Mouse (Mus musculus): ENCODE measurements around the gene Pnpla3. TPM values are rescaled to one million over a fixed set of nuclear protein-coding genes. Genes with fewer than 3 reads are reported as not detected.
"Not testable (repeated sequence)": the region's sequence is repeated elsewhere in the genome, so short reads cannot be mapped to it uniquely, and the experiment has no call there.

The Pnpla3 gene
- polyA plus RNA-seq, 1 experiment from 2014 or later: 0.30 TPM

DNA sequence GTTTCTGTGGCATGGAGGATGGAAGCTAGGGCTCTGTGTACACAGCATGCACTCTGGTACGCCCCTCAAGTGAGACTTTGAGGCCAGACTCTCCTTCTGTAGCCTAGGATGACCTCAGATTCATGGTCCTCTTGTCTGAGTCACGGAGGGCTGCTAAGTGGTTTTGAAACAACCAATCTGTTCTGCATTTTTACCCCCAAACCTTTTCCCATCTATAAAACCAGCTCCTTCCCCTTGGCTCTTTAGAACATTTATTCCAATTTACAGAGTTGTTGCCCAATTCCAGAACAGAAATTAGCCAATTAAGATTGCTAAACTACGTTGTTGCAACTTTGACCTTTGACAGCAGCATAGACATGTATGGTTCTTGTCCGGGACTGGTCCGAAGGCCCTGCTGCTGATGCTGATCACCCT is 28.0 kb upstream of the Pnpla3 start:
- H3K36me3 ChIP-seq: no peaks in the 10 kb centered on the region
- no peaks in the 10 kb centered on the region for H3K27me3 ChIP-seq
- H3K9me3 ChIP-seq: no peaks in the 10 kb centered on the region
- H3K4me3 ChIP-seq: no peak overlapping the region
- ATAC-seq (ENCODE audit: borderline replicate concordance, extremely low read depth, low FRiP score, low TSS enrichment): no peak
- H3K4me2 ChIP-seq: no peak overlapping the region
- WGBS: 68% methylated on average over 5 of the region's 5 CpGs
- no peak overlapping the region for H3K27ac ChIP-seq
- no peaks in the 10 kb centered on the region for H3K4me1 ChIP-seq
- no peak overlapping the region for H3K9ac ChIP-seq

DNA sequence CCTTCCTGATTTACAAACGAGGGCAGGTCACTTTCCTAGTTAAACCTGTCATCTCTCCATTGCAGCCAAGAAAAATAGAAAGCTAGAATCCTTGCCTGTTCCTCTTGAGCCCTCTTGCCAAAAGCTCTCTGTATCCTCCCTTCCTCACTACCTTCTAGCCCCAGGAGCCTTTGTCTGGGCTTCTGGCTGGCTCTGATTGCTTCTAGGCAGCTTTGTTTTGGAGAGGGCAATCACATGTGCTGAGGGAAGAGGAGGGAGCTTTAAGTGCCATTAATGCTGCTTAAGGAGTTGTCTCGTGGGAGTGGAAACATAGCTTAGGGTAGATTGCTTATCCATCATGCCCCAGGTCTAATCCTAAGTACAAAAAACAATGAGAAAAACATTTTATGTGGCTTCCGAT is 27.5 kb upstream of the Pnpla3 start:
- ATAC-seq (ENCODE audit: borderline replicate concordance, extremely low read depth, low FRiP score, low TSS enrichment): no peak
- no peaks in the 10 kb centered on the region for H3K27me3 ChIP-seq
- WGBS: 49% methylated on average over 3 of the region's 3 CpGs
- H3K9ac ChIP-seq: no peak overlapping the region
- H3K9me3 ChIP-seq: no peaks in the 10 kb centered on the region
- H3K36me3 ChIP-seq: no peaks in the 10 kb centered on the region
- no peak overlapping the region for H3K4me3 ChIP-seq
- no peaks in the 10 kb centered on the region for H3K4me1 ChIP-seq
- no peak overlapping the region for H3K27ac ChIP-seq
- no peak overlapping the region for H3K4me2 ChIP-seq

DNA sequence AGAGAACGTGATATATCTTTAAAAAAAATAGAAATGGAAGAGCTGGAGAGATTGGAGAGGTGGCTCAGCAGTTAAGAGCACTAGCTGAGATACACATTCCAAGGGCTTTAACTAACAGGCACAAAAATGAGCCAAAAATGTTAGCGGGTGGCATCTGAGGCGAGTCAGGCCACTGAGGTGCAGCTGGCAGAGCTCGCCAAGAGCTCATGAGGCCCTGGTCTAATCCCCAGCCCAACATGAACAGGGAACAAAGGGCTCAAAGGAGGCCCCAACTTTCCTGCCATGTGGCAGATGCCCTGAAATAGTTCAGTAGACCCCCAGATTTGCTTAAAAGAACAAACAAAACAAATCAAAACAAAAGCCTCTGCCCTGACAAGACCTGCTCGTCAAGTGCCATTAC is 26.7 kb upstream of the Pnpla3 start:
- Histone ChIP-seq H3K27me3 (no peaks in the 10 kb centered on the region), H3K36me3 (no peaks in the 10 kb centered on the region), H3K9me3 (no peaks in the 10 kb centered on the region), H3K27ac (no peak overlapping the region), H3K9ac (no peak overlapping the region), H3K4me2 (no peak overlapping the region), H3K4me1 (no peaks in the 10 kb centered on the region), H3K4me3 (no peak overlapping the region)
- WGBS: 53% methylated on average over 5 of the region's 5 CpGs
- ATAC-seq (ENCODE audit: borderline replicate concordance, extremely low read depth, low FRiP score, low TSS enrichment): no peak

DNA sequence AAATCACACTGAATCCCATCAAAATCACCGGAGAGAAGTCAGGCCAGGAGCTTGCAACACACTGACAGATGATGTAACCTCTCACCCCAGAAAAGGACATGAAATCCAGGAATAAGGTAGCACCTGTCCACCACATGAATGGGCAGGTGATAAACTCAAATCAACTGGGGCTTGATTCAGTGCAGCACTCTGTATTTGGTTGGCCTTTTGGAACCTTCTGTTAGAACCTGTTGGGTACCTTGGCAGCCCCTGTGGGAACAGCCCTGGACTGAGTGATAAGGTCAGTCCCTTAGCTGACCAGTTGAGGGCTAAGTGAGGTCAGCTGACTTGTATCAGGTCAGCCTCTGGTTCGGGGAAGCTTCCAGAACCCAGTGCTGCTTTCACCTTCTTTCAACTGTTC is 11.5 kb upstream of the Pnpla3 start:
- WGBS: 75% methylated on average over 2 of the region's 2 CpGs
- H3K9me3 ChIP-seq: no peaks in the 10 kb centered on the region
- no peaks in the 10 kb centered on the region for H3K4me1 ChIP-seq
- no peaks in the 10 kb centered on the region for H3K36me3 ChIP-seq
- H3K4me3 ChIP-seq: no peak overlapping the region
- H3K27ac ChIP-seq: no peak overlapping the region
- ATAC-seq (ENCODE audit: borderline replicate concordance, extremely low read depth, low FRiP score, low TSS enrichment): no peak
- no peak overlapping the region for H3K4me2 ChIP-seq
- H3K27me3 ChIP-seq: no peaks in the 10 kb centered on the region
- H3K9ac ChIP-seq: no peak overlapping the region

DNA sequence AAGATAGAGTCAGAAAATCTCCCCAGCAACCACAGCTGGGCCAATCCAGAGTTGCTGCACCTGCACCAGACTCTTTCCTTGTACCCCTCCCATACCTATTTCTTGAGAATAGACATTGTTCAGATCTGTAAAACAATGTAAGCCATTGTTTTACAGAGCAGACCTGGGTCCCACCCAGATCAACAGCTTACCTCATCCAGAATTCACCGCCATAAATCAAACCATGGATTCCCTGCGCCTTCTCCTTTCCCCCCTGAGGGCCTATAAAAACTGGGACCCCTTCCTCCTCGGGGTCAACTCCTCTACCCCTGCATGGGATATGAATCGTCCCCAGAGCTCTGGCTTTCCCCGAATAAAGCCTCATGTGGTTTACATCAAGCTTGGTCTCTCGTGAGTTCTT is 10.1 kb upstream of the Pnpla3 start:
- ATAC-seq (ENCODE audit: borderline replicate concordance, extremely low read depth, low FRiP score, low TSS enrichment); H3K9ac ChIP-seq; H3K36me3 ChIP-seq; H3K27me3 ChIP-seq; H3K4me1 ChIP-seq; H3K27ac ChIP-seq; H3K9me3 ChIP-seq; H3K4me3 ChIP-seq; H3K4me2 ChIP-seq: not testable (repeated sequence)
- 83% methylated on average over 6 of the region's 6 CpGs for WGBS

DNA sequence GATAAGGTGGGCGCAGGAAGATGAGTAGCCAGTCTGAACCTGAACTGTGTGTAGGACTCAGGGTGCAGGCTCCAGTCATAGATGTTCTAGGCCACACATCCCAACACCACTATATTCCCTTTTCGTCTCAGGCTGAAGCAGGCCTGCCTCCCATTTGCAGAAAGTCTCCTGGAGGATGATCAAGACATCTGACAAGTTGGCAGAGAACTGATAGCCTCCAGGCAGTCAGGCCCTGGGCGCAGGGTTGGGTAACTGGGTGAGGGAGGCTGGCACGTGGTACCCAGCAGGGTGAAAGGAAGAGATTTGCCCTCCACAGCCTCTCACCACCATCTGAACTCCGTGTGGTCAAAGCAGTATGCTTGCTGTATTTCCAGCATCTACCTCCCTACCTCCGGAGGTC is 5.8 kb upstream of the Pnpla3 start:
- ATAC-seq (ENCODE audit: borderline replicate concordance, extremely low read depth, low FRiP score, low TSS enrichment): no peak
- peaks cover under 1% of the 10 kb centered on the region; the same call in 1 of the 2 replicates for H3K4me1 ChIP-seq
- no peaks in the 10 kb centered on the region for H3K36me3 ChIP-seq
- H3K9ac ChIP-seq: no peak overlapping the region
- H3K27ac ChIP-seq: no peak overlapping the region
- no peak overlapping the region for H3K4me2 ChIP-seq
- H3K9me3 ChIP-seq: no peaks in the 10 kb centered on the region
- WGBS: 79% methylated on average over 6 of the region's 6 CpGs
- no peaks in the 10 kb centered on the region for H3K27me3 ChIP-seq
- no peak overlapping the region for H3K4me3 ChIP-seq

DNA sequence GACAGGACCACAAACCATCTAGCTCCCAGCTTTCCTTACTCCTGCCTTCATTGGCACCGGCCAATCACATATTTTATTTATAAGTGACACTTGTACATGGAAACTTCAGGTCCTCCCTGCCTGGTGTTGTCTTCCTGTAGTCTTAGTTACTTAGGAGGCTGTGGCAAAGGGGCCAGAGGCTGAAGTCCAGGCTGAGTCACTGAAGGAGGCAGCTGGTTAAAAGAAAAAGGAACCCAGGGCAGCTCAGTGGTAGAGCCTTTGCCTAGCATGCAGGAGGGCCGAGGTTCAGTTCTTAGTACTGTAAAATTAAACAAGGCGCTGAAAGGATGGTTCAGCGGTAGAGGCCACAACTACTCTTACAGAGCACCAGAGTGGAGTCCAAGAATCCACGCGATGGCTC is 819 bp upstream of the Pnpla3 start:
- Histone ChIP-seq H3K4me3 (no peak overlapping the region), H3K4me1 (peaks cover 22% of the 10 kb centered on the region), H3K9me3 (no peaks in the 10 kb centered on the region), H3K27ac (no peak overlapping the region), H3K4me2 (no peak overlapping the region), H3K9ac (no peak overlapping the region), H3K36me3 (no peaks in the 10 kb centered on the region), H3K27me3 (peaks cover 13% of the 10 kb centered on the region; the same call in 1 of the 2 replicates)
- no peak for ATAC-seq (ENCODE audit: borderline replicate concordance, extremely low read depth, low FRiP score, low TSS enrichment)
- WGBS: 67% methylated on average over 6 of the region's 6 CpGs

DNA sequence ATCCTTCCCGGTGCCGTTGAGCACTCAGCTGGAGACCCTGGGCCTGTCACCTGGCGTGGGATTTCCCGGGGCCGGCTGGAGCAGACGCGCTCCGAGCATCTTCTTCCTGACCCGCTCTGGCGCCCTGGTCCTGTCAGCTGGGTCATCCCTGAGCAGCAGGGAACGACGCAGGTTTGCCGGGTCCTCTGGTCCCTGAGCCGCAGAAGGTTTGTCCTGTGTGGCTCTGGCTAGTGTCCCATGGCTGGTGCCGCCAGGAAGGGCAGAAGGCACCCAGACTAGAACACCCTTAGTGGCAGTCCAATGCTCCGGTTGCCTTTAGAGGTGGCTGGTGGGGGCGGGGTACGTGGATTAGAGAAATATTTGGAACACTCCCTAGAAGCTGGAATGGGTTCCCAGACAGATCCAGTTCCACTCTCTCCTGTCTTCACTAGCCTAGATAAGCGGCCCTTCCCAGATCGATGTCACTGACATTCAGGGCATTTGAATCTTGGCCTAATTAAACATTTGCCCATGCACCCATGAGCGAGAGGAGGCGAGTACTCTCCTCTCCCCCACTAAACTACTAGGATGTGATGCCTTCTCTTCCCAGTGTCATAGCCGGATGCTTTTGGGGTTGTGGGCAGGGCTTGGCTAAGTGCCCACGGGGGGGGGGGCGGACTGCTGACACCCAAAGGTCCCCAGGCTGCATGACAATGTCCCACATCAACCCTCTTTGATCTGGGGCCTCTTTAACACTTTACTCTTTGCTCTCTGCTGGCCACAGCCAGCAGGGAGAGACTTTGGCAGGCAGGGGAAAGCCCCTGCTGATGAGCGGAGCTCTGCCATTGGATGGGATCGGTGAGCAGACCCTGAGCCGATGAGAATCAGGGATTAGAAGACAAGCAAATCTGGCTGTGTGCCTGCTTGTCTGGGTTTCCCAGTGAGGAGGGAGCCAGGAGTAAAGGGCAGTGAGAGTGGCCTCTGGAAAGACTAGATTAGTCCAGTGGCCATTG is 829 bp downstream of the Pnpla3 start:
- 1% methylated on average over 28 of the region's 28 CpGs for WGBS
- no peaks in the 10 kb centered on the region for H3K36me3 ChIP-seq
- H3K27ac ChIP-seq: no peak overlapping the region
- peak; percentile 29; the same call in 1 of the 2 replicates for ATAC-seq (ENCODE audit: borderline replicate concordance, extremely low read depth, low FRiP score, low TSS enrichment)
- peak overlapping the region; percentile 99 for H3K4me2 ChIP-seq
- H3K4me1 ChIP-seq: peaks cover 22% of the 10 kb centered on the region
- H3K27me3 ChIP-seq: peaks cover 13% of the 10 kb centered on the region; the same call in 1 of the 2 replicates
- H3K9ac ChIP-seq: peak overlapping the region; percentile 44
- peak overlapping the region; percentile 53 for H3K4me3 ChIP-seq
- no peaks in the 10 kb centered on the region for H3K9me3 ChIP-seq

DNA sequence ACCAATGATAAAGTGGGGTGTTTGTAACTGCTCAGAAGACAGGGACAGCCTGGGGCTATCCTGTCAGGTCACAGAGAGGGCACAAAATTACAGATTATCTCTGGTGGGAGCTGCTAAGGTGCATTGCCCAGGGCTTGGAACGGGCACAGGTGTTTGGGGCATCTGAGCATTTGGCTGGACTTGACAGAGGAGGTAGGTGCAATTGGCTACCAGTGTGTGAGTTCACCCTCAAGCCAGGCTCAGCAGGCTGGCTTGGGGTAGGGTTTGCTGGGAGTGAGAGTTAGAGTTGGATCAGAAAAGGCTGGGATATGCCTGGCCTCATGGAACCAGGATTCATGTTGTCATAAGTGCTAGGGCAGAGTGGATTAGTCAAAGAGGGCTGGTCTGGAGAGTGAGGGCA is 1.9 kb downstream of the Pnpla3 start:
- Histone ChIP-seq H3K4me1 (peaks cover 22% of the 10 kb centered on the region), H3K27ac (no peak overlapping the region), H3K9me3 (no peaks in the 10 kb centered on the region), H3K4me2 (no peak overlapping the region), H3K27me3 (peaks cover 13% of the 10 kb centered on the region; the same call in 1 of the 2 replicates), H3K36me3 (no peaks in the 10 kb centered on the region), H3K9ac (no peak overlapping the region), H3K4me3 (no peak overlapping the region)
- 75% methylated on average over 1 of the region's 1 CpGs for WGBS
- no peak for ATAC-seq (ENCODE audit: borderline replicate concordance, extremely low read depth, low FRiP score, low TSS enrichment)

DNA sequence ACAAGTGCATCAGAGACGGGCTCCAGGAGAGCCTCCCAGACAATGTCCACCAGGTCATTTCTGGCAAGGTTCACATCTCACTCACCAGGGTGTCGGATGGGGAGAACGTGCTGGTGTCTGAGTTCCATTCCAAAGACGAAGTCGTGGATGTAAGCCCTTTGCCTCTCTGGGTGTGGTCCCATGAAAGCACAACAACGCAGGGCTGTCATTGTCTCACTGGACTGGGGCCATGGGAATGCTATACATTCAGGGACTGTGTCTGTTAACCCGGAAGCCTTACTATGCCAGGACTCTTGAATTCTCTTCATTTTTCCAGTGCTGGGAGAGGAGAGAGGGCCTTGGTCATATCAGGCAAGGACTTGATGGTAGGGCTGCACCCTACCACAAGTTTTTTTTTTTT is 3.5 kb downstream of the Pnpla3 start:
- Histone ChIP-seq H3K36me3 (no peaks in the 10 kb centered on the region), H3K4me1 (peaks cover 22% of the 10 kb centered on the region), H3K4me3 (no peak overlapping the region), H3K4me2 (no peak overlapping the region), H3K27me3 (peaks cover 13% of the 10 kb centered on the region; the same call in 1 of the 2 replicates), H3K27ac (no peak overlapping the region), H3K9me3 (no peaks in the 10 kb centered on the region), H3K9ac (no peak overlapping the region)
- 79% methylated on average over 7 of the region's 7 CpGs for WGBS
- no peak for ATAC-seq (ENCODE audit: borderline replicate concordance, extremely low read depth, low FRiP score, low TSS enrichment)

DNA sequence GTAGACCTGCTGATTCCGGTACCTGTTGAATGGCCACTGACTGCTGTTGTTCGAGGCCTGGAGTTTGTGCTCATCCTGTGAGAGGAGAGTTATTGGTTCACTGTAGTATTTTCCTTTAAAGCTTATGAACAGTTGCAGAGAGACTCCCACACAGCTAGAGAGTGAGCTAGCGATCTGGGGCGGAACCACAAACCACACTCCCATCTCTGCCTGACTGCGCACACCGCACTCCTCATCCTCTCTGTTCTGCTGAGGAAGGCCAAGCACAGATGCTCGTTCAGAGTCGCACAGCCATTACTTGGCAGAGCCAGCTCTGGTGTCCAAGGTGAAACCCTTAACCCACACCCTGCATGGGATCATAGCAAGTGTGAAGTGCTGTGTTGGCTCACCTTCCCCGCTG is 11.1 kb downstream of the Pnpla3 start:
- no peak overlapping the region for H3K27ac ChIP-seq

DNA sequence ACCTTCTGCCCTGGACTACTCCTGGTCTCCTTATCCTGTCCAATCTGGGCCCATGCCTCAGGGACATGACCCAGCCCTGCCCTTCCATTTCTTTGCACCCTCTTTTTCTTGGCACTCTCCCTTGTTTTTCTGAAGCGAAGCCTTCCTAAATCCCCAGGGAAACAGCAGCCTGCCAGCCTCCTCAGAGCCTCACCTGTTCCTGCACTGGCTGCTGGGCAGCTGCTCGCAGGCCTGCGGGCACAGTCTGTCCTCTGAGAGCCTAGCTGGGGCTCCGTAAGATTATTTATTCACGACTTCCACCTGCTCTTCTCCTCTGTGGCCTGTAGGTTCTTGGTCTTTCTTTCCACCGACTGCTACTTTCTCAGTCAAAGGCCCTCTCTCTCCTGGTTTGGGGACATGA is 14.4 kb downstream of the Pnpla3 start:
- Histone ChIP-seq H3K27ac (no peak overlapping the region), H3K36me3 (no peaks in the 10 kb centered on the region), H3K4me3 (no peak overlapping the region), H3K9me3 (no peaks in the 10 kb centered on the region), H3K4me1 (0 out of 2 replicates have a peak, but pooled peaks cover 6% of the 10 kb centered on the region), H3K4me2 (no peak overlapping the region), H3K9ac (no peak overlapping the region), H3K27me3 (peaks cover 4% of the 10 kb centered on the region; the same call in 1 of the 2 replicates)
- no peak for ATAC-seq (ENCODE audit: borderline replicate concordance, extremely low read depth, low FRiP score, low TSS enrichment)
- whole genome bisulfite sequencing: 48% methylated on average over 6 of the region's 6 CpGs

More for the DNA sequence above, 11.1 kb downstream of the Pnpla3 start:
- Histone ChIP-seq H3K36me3 (no peaks in the 10 kb centered on the region), H3K4me2 (no peak overlapping the region), H3K9ac (no peak overlapping the region), H3K4me1 (0 out of 2 replicates have a peak, but pooled peaks cover under 1% of the 10 kb centered on the region), H3K4me3 (no peak overlapping the region), H3K9me3 (no peaks in the 10 kb centered on the region), H3K27me3 (peaks cover 4% of the 10 kb centered on the region; the same call in 1 of the 2 replicates)
- ATAC-seq (ENCODE audit: borderline replicate concordance, extremely low read depth, low FRiP score, low TSS enrichment): no peak
- WGBS: 86% methylated on average over 9 of the region's 9 CpGs

All from lung, embryonic 15.5 days (tissue).